Comparison of ENCODE assay signal across 10 mouse cellular contexts in genomic region chr11:34010133-34010858, GRCm38 (mm10). TPM values are rescaled to one million over a fixed set of nuclear protein-coding genes. Genes with fewer than 3 reads are reported as not detected.
DNase-seq lines count a peak whose midpoint lies in the region; ATAC-seq and TF ChIP-seq lines count a peak whose summit lies in the region.
"Had no signal": no experiment of that assay in that cellular context is flagged by ENCODE, and none has a peak within 500 bp of the region (broad histone marks: within the 10 kb centered on the region; RNA-seq: fewer than 3 reads in every experiment).

No protein-coding gene starts in this region.

- 81% methylated on average over 7 of the region's 7 CpGs for WGBS in hindbrain, postnatal 0 days
- 74% methylated on average over 7 of the region's 7 CpGs for WGBS in hindbrain, embryonic 13.5 days
- 46% methylated on average over 7 of the region's 7 CpGs for WGBS in liver, embryonic 16.5 days (ENCODE audit: insufficient replicate concordance)

- no peaks in the 10 kb centered on the region for H3K27me3 ChIP-seq in hindbrain, postnatal 0 days (ENCODE audit: insufficient read depth, low read length)
- no peaks in the 10 kb centered on the region for H3K27me3 ChIP-seq in hindbrain, embryonic 13.5 days
- H3K27me3 ChIP-seq in liver, embryonic 16.5 days (ENCODE audit: control insufficient read depth, insufficient read depth, low read depth, low read length) = no peaks in the 10 kb centered on the region
- H3K27me3 ChIP-seq: embryonic facial prominence, embryonic 13.5 days had no signal

- H3K4me2 ChIP-seq in hindbrain, postnatal 0 days (ENCODE audit: low read depth, low read length) = no peak overlapping the region
- no peak overlapping the region for H3K4me2 ChIP-seq in hindbrain, embryonic 13.5 days
- H3K4me2 ChIP-seq in liver, embryonic 16.5 days (ENCODE audit: low read depth, low read length) = no peak overlapping the region
- H3K4me2 ChIP-seq: embryonic facial prominence, embryonic 13.5 days had no signal

- no peak overlapping the region for H3K4me3 ChIP-seq in hindbrain, postnatal 0 days (ENCODE audit: low read length)
- H3K4me3 ChIP-seq in hindbrain, embryonic 13.5 days = no peak overlapping the region
- H3K4me3 ChIP-seq in liver, embryonic 16.5 days (ENCODE audit: low read depth, low read length) = no peak overlapping the region
- H3K4me3 ChIP-seq: embryonic facial prominence, embryonic 13.5 days had no signal

- no peaks in the 10 kb centered on the region for H3K9me3 ChIP-seq in hindbrain, postnatal 0 days (ENCODE audit: low read length)
- no peaks in the 10 kb centered on the region for H3K9me3 ChIP-seq in hindbrain, embryonic 13.5 days
- H3K9me3 ChIP-seq in liver, embryonic 16.5 days (replicated peaks; ENCODE audit: control insufficient read depth, low read length) = no peaks in the 10 kb centered on the region
- H3K9me3 ChIP-seq: embryonic facial prominence, embryonic 13.5 days had no signal

- TF ChIP-seq CTCF in hindbrain, postnatal 0 days (IDR thresholded peaks at IDR 0.05; ENCODE audit: low read depth) = no peak

- H3K36me3 ChIP-seq in hindbrain, postnatal 0 days (ENCODE audit: insufficient read depth, low read length) = no peaks in the 10 kb centered on the region
- no peaks in the 10 kb centered on the region for H3K36me3 ChIP-seq in hindbrain, embryonic 13.5 days
- no peaks in the 10 kb centered on the region for H3K36me3 ChIP-seq in liver, embryonic 16.5 days (ENCODE audit: control insufficient read depth, insufficient read depth)
- H3K36me3 ChIP-seq: embryonic facial prominence, embryonic 13.5 days had no signal

- no peak for ATAC-seq in hindbrain, postnatal 0 days
- no peak for ATAC-seq in hindbrain, embryonic 13.5 days (ENCODE audit: low FRiP score)
- ATAC-seq in common myeloid progenitor, adult 5-6 weeks (replicated peaks; ENCODE audit: low read depth, poor library complexity, severe bottlenecking) = peak; percentile 53
- ATAC-seq in liver, embryonic 16.5 days (ENCODE audit: low read depth) = peak; percentile 11; the same call in 1 of the 2 replicates

- no peak for DNase-seq in hindbrain, postnatal 0 days (ENCODE audit: low spot score)
- peak; percentile 15 to 39 for DNase-seq in thymus, adult 18-20 months
- DNase-seq in layer of hippocampus, postnatal 14 days (ENCODE audit: low spot score in 2 of 2) = no peak
- DNase-seq in cerebellum, adult 9-10 months = no peak
- DNase-seq in kidney, adult 9 months = no peak

- no peak overlapping the region for H3K9ac ChIP-seq in hindbrain, postnatal 0 days (replicated peaks; ENCODE audit: low read length)
- H3K9ac ChIP-seq in hindbrain, embryonic 13.5 days = no peak overlapping the region
- H3K9ac ChIP-seq in liver, embryonic 16.5 days (ENCODE audit: low read depth, low read length) = no peak overlapping the region
- H3K9ac ChIP-seq: embryonic facial prominence, embryonic 13.5 days had no signal

- H3K27ac ChIP-seq in hindbrain, postnatal 0 days = peak overlapping the region; percentile 7; the same call in 1 of the 2 replicates
- H3K27ac ChIP-seq in hindbrain, embryonic 13.5 days = no peak overlapping the region; the same call in 1 of the 2 replicates
- H3K27ac ChIP-seq in liver, embryonic 16.5 days (ENCODE audit: low read length) = peak overlapping the region; percentile 6; the same call in 1 of the 2 replicates
- H3K27ac ChIP-seq: embryonic facial prominence, embryonic 13.5 days; kidney, postnatal 0 days had no signal

- H3K4me1 ChIP-seq in hindbrain, postnatal 0 days (ENCODE audit: insufficient read depth, low read length) = no peaks in the 10 kb centered on the region
- H3K4me1 ChIP-seq in hindbrain, embryonic 13.5 days (replicated peaks) = no peaks in the 10 kb centered on the region
- no peaks in the 10 kb centered on the region; the same call in 1 of the 2 replicates for H3K4me1 ChIP-seq in liver, embryonic 16.5 days (ENCODE audit: control insufficient read depth, low read depth, low read length)

RNA-seq across cellular contexts. Expression of gene Kcnip1, which starts 17.3 kb away (rescaled TPM):
- total RNA-seq in hindbrain, postnatal 0 days (2014; rRNA removed) = 66.8 and 90.2 TPM in 2 replicates
- 132 and 135 TPM in 2 replicates for polyA plus RNA-seq in hindbrain, postnatal 0 days (2015; fragmentation: Nextera tagmentation; extraction: Ambion mirVana)
- polyA plus RNA-seq in hindbrain, embryonic 13.5 days (2015; fragmentation: Nextera tagmentation; extraction: Ambion mirVana) = 71.3 and 75.5 TPM in 2 replicates
- total RNA-seq in common myeloid progenitor, adult 5-6 weeks (2017) = not detected in 2 replicates
- polyA plus RNA-seq in liver, embryonic 16.5 days (2015; fragmentation: Nextera tagmentation; extraction: Ambion mirVana) = 0.35 and 0.48 TPM in 2 replicates
- total RNA-seq in layer of hippocampus, postnatal 14 days (2021) = 10 to 100 TPM; 30.6 to 31.3 TPM

RNA-seq across cellular contexts. Expression of gene Lcp2, which starts 36.4 kb away (rescaled TPM):
- 0.52 and 2.7 TPM in 2 replicates for total RNA-seq in hindbrain, postnatal 0 days (2014; rRNA removed)
- polyA plus RNA-seq in hindbrain, postnatal 0 days (2015; fragmentation: Nextera tagmentation; extraction: Ambion mirVana) = 1.9 and 2.6 TPM in 2 replicates
- polyA plus RNA-seq in hindbrain, embryonic 13.5 days (2015; fragmentation: Nextera tagmentation; extraction: Ambion mirVana) = 1.5 and 1.8 TPM in 2 replicates
- 19.9 and 32.6 TPM in 2 replicates for total RNA-seq in common myeloid progenitor, adult 5-6 weeks (2017)
- polyA plus RNA-seq in liver, embryonic 16.5 days (2015; fragmentation: Nextera tagmentation; extraction: Ambion mirVana) = 8.4 and 9.5 TPM in 2 replicates
- 1 to 10 TPM; 4.1 to 5.1 TPM for total RNA-seq in layer of hippocampus, postnatal 14 days (2021)

RNA-seq across cellular contexts. Expression of gene Kcnmb1, which starts 47.5 kb away (rescaled TPM):
- 0.11 and 0.26 TPM in 2 replicates for total RNA-seq in hindbrain, postnatal 0 days (2014; rRNA removed)
- polyA plus RNA-seq in hindbrain, postnatal 0 days (2015; fragmentation: Nextera tagmentation; extraction: Ambion mirVana) = 0.08 and 0.20 TPM in 2 replicates
- 0.27 and 0.52 TPM in 2 replicates for polyA plus RNA-seq in hindbrain, embryonic 13.5 days (2015; fragmentation: Nextera tagmentation; extraction: Ambion mirVana)
- not detected in 2 replicates for total RNA-seq in common myeloid progenitor, adult 5-6 weeks (2017)
- 0.06 and 0.09 TPM in 2 replicates for polyA plus RNA-seq in liver, embryonic 16.5 days (2015; fragmentation: Nextera tagmentation; extraction: Ambion mirVana)
- under 1 TPM; 0.16 to 0.26 TPM for total RNA-seq in layer of hippocampus, postnatal 14 days (2021)

Comparison
In these comparisons a context has a peak if more than half of its experiments do, and no peak if none do; other contexts are left out.
1. ATAC-seq: peak in common myeloid progenitor, adult 5-6 weeks (single experiment) and liver, embryonic 16.5 days (single experiment); none in hindbrain, postnatal 0 days (single experiment) and hindbrain, embryonic 13.5 days (single experiment).
2. DNase-seq: peak in thymus, adult 18-20 months (2 of 2); none in hindbrain, postnatal 0 days (single experiment), layer of hippocampus, postnatal 14 days (0 of 2), cerebellum, adult 9-10 months (single experiment) and kidney, adult 9 months (single experiment).
3. RNA of gene Kcnip1, which starts 17.3 kb away (total RNA-seq): 66.8 to 90.2 TPM in hindbrain, postnatal 0 days and 30.6 to 31.3 TPM in layer of hippocampus, postnatal 14 days; not detected in common myeloid progenitor, adult 5-6 weeks; every median in the first group is over 10 times any median in the second.